Mouse (Mus musculus) neural tube, embryonic 12.5 days (tissue): ENCODE data around the gene B4galnt1. TPM values are rescaled to one million over a fixed set of nuclear protein-coding genes. Genes with fewer than 3 reads are reported as not detected.

Experiments
- ATAC-seq: fragments of 200-750 bp; cut with Nextera tagmentation; 2 replicates; pipeline ENCODE4 v1.8.0; 2017; ENCODE audit warnings: low read depth, mild to moderate bottlenecking, moderate TSS enrichment, moderate library complexity; ENCODE audit not compliant: low FRiP score
- H3K27ac ChIP-seq: fragments of 300-500 bp; sonication (generic); 2 replicates; pipeline ENCODE4 v1.5.1; 2016
- H3K27me3 ChIP-seq: fragments of 300-500 bp; sonication (generic); replicated peaks from 2 replicates; pipeline ENCODE4 v1.6.1; 2016; ENCODE audit warnings: mild to moderate bottlenecking
- H3K36me3 ChIP-seq: fragments of 300-500 bp; sonication (generic); 2 replicates; pipeline ENCODE4 v1.6.1; 2016; ENCODE audit warnings: mild to moderate bottlenecking
- H3K4me1 ChIP-seq: fragments of 300-500 bp; sonication (generic); 2 replicates; pipeline ENCODE4 v1.6.1; 2016
- H3K4me2 ChIP-seq: fragments of 300-500 bp; sonication (generic); replicated peaks from 2 replicates; pipeline ENCODE4 v1.6.1; 2016; ENCODE audit warnings: mild to moderate bottlenecking
- H3K4me3 ChIP-seq: fragments of 300-500 bp; sonication (generic); 2 replicates; pipeline ENCODE4 v1.5.1; 2016
- H3K9ac ChIP-seq: fragments of 300-500 bp; sonication (generic); 2 replicates; pipeline ENCODE4 v1.6.1; 2016; ENCODE audit warnings: mild to moderate bottlenecking
- H3K9me3 ChIP-seq: fragments of 300-500 bp; sonication (generic); 2 replicates; pipeline ENCODE4 v1.6.1; 2016; ENCODE audit warnings: mild to moderate bottlenecking
- WGBS: fragments of 180-500 bp; shearing (Covaris S2); methylation state at CpG from one replicate; pipeline ENCODE4 v1.1.7; 2016; 5-methylcytosine and 5-hydroxymethylcytosine counted together
- polyA plus RNA-seq: library from polyadenylated mRNA; unstranded; fragments of >200 nt; fragmentation: Nextera tagmentation; extraction: Ambion mirVana; gene quantifications from 2 replicates; pipeline ENCODE4 v1.2.1, GENCODE M21; 2016

B4galnt1 gene
- polyA plus RNA-seq, 1 experiment from 2014 or later: 31.5 TPM

DNA sequence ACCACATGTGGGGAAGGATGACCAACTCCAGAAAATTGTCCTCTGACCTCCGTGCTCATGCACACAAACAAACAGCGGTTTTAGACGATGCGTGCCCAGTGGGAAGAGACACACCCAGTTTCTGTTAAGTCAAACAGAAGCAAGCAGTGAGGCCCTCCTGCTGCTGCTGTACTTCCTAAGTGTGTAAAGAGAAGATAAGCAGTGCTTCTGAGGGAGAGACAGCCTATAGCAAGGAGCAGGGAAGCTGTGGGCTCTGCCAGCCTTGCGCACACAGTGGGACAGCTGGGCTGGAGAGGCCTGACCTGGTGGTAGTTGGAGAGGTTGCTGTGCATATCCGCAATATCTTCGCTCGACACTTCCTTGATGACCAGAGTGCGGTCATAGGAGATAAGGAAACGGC is 40.3 kb downstream of the B4galnt1 start:
- peaks cover 3% of the 10 kb centered on the region for H3K4me1 ChIP-seq
- peaks cover 66% of the 10 kb centered on the region for H3K36me3 ChIP-seq
- no peak overlapping the region for H3K9ac ChIP-seq
- H3K4me2 ChIP-seq: no peak overlapping the region
- ATAC-seq: no peak
- 94% methylated on average over 10 of the region's 10 CpGs for WGBS
- no peak overlapping the region for H3K27ac ChIP-seq
- H3K4me3 ChIP-seq: no peak overlapping the region
- H3K27me3 ChIP-seq: no peaks in the 10 kb centered on the region
- H3K9me3 ChIP-seq: no peaks in the 10 kb centered on the region

DNA sequence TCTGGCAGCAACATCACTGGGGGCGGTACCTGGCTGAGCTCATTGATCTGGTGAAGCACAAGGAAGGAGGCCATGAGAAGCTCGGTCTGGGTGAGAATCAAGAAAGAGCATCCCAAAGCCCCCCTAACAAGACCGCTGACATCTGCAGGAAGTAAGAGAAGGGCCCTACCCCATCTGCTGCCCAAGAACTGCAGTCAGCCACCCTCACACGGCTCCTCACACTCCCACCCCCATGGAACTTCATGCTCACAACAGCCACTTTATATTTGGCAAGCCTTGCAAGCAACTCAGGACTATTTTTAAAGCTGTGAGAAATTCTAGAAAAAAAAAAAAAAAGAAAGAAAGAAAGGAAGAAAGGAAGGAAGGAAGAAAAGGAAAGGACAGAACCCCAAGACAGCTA is 43.9 kb downstream of the B4galnt1 start:
- Histone ChIP-seq H3K4me3 (no peak overlapping the region), H3K4me2 (no peak overlapping the region), H3K27ac (no peak overlapping the region), H3K9ac (no peak overlapping the region), H3K4me1 (peaks cover 10% of the 10 kb centered on the region), H3K36me3 (peaks cover 40% of the 10 kb centered on the region), H3K27me3 (no peaks in the 10 kb centered on the region), H3K9me3 (no peaks in the 10 kb centered on the region)
- WGBS: 90% methylated on average over 4 of the region's 4 CpGs
- no peak for ATAC-seq

DNA sequence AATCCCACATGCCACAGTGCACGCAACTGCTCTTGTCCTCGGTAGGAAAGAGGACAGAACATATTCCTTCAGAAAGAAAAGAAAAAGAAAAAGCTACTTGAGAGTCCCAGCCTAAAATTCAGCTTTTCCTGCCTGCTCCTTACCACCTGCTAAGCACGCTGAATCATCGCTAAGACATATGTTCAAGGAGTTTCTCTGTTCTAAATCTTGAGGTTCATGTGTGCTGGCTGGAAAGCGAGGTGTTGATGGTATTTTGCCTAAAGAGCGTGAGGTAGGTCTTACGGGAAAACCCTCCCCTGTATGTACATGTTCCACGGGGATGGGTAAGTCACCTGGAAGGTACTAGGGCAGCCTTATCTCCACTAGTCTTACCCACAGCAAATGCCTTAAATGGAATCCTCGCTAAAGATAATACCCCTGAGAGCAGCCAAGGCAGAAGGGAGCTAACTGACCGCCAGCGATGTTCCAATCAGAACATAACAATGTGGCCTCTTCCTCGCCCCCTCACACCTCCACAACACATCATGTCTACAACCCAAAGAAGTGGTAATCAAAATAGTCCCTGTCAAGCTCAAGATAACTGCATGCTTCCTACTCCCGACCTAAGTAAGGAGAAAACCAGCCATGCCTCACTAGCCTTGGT is 45.0 kb downstream of the B4galnt1 start:
- H3K4me1 ChIP-seq: peaks cover 10% of the 10 kb centered on the region
- ATAC-seq: no peak
- 88% methylated on average over 13 of the region's 13 CpGs for WGBS
- H3K27ac ChIP-seq: no peak overlapping the region
- H3K27me3 ChIP-seq: no peaks in the 10 kb centered on the region
- H3K4me3 ChIP-seq: peak overlapping the region; percentile 86; the same call in 1 of the 2 replicates
- peak overlapping the region; percentile 79 for H3K4me2 ChIP-seq
- H3K9me3 ChIP-seq: no peaks in the 10 kb centered on the region
- peak overlapping the region; percentile 72; the same call in 1 of the 2 replicates for H3K9ac ChIP-seq
- peaks cover 33% of the 10 kb centered on the region for H3K36me3 ChIP-seq

DNA sequence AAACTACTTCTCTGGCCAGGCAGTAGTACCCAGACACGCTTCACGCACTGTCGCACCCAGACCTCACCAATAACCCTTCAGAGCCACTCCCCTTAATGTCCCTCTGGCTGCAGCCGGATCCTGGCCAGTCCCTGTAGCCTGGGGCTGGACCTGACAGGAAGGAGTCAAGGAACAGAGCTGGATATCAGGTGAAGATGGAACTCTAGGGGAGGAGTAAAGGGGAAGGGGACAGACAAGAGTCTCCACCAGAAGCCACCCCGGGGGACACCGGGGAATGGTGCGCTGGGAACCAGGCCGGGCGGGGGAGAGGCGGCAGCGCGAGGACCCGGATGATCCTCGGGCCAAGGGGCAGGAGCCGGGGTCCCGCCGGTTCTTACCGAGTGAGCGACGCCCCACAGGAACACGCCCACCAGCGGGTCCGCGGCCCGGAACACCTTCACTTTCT is 46.0 kb downstream of the B4galnt1 start:
- H3K4me2 ChIP-seq: peak overlapping the region; percentile 79
- peak overlapping the region; percentile 86 for H3K4me3 ChIP-seq
- no peaks in the 10 kb centered on the region for H3K9me3 ChIP-seq
- no peaks in the 10 kb centered on the region for H3K27me3 ChIP-seq
- H3K27ac ChIP-seq: no peak overlapping the region
- 1% methylated on average over 25 of the region's 25 CpGs for WGBS
- H3K4me1 ChIP-seq: peaks cover 10% of the 10 kb centered on the region
- peak; percentile 77 for ATAC-seq
- H3K9ac ChIP-seq: peak overlapping the region; percentile 72
- H3K36me3 ChIP-seq: peaks cover 24% of the 10 kb centered on the region

DNA sequence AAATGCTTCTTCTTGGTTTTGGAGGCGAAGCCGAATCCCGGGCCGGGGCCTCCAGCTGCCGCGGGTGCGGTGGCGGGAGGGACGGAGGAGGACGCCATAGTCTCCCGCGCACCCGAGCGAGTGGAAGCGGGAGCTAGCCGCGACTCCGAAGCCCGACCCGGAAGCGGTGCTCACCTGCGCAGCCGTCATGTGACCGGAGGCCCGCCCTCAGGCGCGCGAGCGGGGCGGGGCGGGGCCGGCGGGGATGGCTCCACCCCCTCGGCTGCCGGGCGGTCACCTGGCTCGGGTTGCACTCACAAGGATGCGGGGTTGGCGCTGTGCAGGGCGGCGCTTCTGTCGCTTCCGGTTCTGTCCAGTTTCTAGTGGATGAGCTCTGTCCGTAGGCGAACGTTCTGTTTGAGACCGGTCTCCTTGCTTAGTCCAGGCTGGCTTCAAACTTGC is 46.4 kb downstream of the B4galnt1 start, which contains the start of gene Pip4k2c:
Gene Pip4k2c, minus strand, starts transcription at position 172 of the 441 bp plus-strand sequence.
- ATAC-seq: peak; percentile 97
- H3K36me3 ChIP-seq: peaks cover 19% of the 10 kb centered on the region
- peak within 1 kb of the TSS; percentile 72 for H3K9ac ChIP-seq
- H3K4me2 ChIP-seq: peak within 1 kb of the TSS; percentile 79
- H3K4me3 ChIP-seq: peak within 1 kb of the TSS; percentile 86
- no peaks in the 10 kb centered on the region for H3K27me3 ChIP-seq
- no peaks in the 10 kb centered on the region for H3K9me3 ChIP-seq
- no peak within 1 kb of the TSS for H3K27ac ChIP-seq
- under 1% methylated on average over 47 of the region's 47 CpGs for WGBS
- H3K4me1 ChIP-seq: peaks cover 10% of the 10 kb centered on the region

DNA sequence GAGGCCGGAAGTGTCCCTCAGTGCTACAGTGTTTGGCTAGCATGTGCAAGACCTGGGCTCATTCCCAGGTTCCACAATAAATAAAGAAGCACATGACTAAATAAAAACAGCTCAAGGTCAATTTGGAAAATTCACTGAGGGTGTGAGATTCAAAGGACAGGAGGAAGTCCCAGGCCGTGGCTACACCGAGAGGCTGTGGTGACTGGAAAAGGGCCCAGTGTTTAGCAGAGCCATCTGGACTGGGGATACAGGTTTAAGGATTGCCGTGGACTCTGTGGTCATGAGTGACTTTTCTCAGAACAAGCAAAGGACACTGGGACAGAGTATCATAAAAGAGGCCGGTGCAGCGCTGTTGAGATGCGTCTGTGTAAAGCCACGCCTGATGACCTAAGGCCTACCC is 48.2 kb downstream of the B4galnt1 start:
- H3K9me3 ChIP-seq: no peaks in the 10 kb centered on the region
- no peak overlapping the region for H3K9ac ChIP-seq
- H3K4me3 ChIP-seq: no peak overlapping the region
- 87% methylated on average over 8 of the region's 8 CpGs for WGBS
- peaks cover 5% of the 10 kb centered on the region; the same call in 1 of the 2 replicates for H3K36me3 ChIP-seq
- peaks cover 10% of the 10 kb centered on the region for H3K4me1 ChIP-seq
- H3K27ac ChIP-seq: no peak overlapping the region
- no peak overlapping the region for H3K4me2 ChIP-seq
- no peaks in the 10 kb centered on the region for H3K27me3 ChIP-seq
- no peak for ATAC-seq

DNA sequence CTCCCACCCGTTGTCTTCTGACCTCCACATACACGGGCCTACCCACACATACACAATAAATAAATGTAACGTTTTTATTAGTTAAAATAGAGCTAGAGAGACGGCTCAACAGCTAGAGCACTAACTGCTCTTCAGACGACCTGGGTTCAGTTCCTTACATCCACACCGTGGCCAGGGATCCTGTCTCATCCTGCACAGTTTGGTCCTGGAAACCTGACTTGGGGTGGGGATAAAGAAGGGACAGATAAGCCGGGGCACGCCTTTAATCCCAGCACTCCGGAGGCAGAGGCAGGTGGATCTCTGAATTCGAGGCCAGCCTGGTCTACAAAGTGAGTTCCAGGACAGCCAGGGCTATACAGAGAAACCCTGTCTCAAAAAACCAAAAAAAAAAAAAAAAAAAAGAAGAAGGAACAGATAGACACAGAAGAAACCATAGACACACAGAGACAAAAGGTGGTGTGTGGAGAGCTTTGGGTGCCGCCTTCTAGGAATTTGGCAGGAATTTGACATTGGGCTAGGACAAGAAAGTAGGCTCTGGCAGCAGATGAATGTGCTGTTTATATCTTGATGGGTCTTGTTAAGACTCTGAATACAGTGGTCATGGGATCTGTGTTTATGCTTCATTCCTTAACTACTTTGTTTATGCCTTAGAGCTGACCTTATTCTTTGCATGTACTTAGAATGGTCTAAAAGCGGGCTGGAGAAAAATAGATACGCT is 48.8 kb downstream of the B4galnt1 start:
- H3K4me1 ChIP-seq: peaks cover 10% of the 10 kb centered on the region
- no peak overlapping the region for H3K4me3 ChIP-seq
- no peak overlapping the region for H3K27ac ChIP-seq
- no peak for ATAC-seq
- H3K4me2 ChIP-seq: no peak overlapping the region
- WGBS: 84% methylated on average over 13 of the region's 13 CpGs
- H3K36me3 ChIP-seq: no peaks in the 10 kb centered on the region
- no peak overlapping the region for H3K9ac ChIP-seq
- no peaks in the 10 kb centered on the region for H3K9me3 ChIP-seq
- no peaks in the 10 kb centered on the region for H3K27me3 ChIP-seq

DNA sequence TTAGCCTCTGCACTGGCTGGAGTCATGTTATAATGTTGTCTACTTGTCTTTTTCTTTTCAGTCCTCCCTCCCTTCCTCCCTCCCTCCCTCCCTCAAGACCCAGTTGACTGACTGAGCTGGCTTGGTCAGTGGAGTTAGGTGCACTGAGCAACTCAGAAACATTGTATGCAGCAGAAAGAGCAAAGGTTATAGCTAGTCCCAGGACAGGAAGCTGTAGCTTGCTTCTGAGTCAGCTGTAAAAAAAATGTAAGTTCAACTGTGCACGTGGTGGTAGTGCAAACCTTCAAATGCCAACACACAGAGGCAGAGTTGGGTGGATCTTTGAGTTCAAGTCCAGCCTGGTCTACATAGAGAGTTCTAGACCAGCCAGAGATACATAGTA is 49.4 kb downstream of the B4galnt1 start:
- Histone ChIP-seq H3K27me3 (no peaks in the 10 kb centered on the region), H3K27ac (no peak overlapping the region), H3K36me3 (no peaks in the 10 kb centered on the region), H3K4me3 (no peak overlapping the region), H3K4me2 (no peak overlapping the region), H3K4me1 (peaks cover 10% of the 10 kb centered on the region), H3K9ac (no peak overlapping the region), H3K9me3 (no peaks in the 10 kb centered on the region)
- no peak for ATAC-seq
- 63% methylated on average over 1 of the region's 1 CpGs for WGBS

DNA sequence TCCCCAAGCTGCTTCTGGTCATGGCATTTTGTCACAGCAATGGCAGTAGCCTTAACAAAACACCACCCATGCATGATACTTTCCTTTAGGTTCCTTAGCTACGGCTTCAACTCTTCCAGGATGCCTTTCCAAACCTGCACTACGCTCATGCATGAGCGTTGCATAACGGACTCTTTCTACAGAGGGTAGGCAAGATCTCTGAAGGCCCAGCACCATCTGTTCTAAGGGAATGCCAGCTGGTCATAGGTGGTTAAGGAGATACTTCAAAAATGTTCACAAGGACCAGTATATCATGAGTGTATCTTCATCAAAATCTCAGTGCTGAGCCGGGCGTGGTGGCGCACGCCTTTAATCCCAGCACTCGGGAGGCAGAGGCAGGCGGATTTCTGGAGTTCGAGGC is 51.4 kb downstream of the B4galnt1 start:
- no peak for ATAC-seq
- no peaks in the 10 kb centered on the region for H3K36me3 ChIP-seq
- no peak overlapping the region for H3K27ac ChIP-seq
- no peak overlapping the region for H3K4me2 ChIP-seq
- no peaks in the 10 kb centered on the region for H3K4me1 ChIP-seq
- H3K27me3 ChIP-seq: no peaks in the 10 kb centered on the region
- no peak overlapping the region for H3K4me3 ChIP-seq
- no peaks in the 10 kb centered on the region for H3K9me3 ChIP-seq
- H3K9ac ChIP-seq: no peak overlapping the region
- 95% methylated on average over 11 of the region's 11 CpGs for WGBS

DNA sequence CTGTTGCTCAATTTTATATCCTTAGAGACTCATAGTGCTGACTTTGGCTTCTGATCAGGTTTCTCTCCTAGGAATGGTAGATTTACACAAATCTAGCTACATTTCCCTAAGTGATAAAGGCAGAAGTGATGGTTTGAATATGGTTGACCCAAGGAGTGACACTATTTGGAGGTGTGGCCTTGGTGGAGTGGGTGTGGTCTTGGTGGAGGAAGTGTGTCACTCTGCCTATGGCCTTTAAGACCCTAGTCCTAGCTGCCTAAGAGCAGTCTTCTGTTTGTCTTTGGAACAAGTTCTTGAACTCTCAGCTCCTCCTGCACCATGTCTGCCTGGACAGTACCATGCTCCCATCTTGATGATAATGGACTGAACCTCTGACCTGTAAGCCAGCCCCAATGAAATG is 52.2 kb downstream of the B4galnt1 start:
- Histone ChIP-seq H3K4me2 (no peak overlapping the region), H3K4me1 (no peaks in the 10 kb centered on the region), H3K27me3 (no peaks in the 10 kb centered on the region), H3K9ac (no peak overlapping the region), H3K4me3 (no peak overlapping the region), H3K27ac (no peak overlapping the region), H3K36me3 (no peaks in the 10 kb centered on the region), H3K9me3 (no peaks in the 10 kb centered on the region)
- no peak for ATAC-seq

DNA sequence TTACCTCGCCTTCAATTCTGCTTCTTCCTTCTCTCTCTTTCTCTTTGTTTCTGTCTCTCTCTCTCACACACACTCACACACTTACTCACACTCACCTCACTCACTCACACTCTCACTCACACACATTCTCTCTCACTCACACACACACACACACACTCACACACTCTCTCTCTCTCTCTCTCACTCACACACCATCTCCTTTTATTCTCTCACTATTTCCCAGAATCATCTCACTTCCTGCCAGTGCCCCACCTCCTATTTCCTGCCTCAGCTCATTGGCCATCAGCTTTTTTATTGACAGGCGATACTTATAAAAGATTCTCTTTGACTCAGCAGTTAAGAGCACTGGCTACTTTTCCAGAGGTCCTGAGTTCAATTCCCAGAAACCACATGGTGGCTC is 53.3 kb downstream of the B4galnt1 start:
- 90% methylated on average over 2 of the region's 2 CpGs for WGBS
- no peak for ATAC-seq
- Histone ChIP-seq H3K27me3 (no peaks in the 10 kb centered on the region), H3K36me3 (no peaks in the 10 kb centered on the region), H3K4me2 (no peak overlapping the region), H3K9me3 (no peaks in the 10 kb centered on the region), H3K4me1 (no peaks in the 10 kb centered on the region), H3K4me3 (no peak overlapping the region), H3K9ac (no peak overlapping the region), H3K27ac (no peak overlapping the region)
